Comparison of ENCODE assay signal across 17 mouse cellular contexts in the genomic region with DNA sequence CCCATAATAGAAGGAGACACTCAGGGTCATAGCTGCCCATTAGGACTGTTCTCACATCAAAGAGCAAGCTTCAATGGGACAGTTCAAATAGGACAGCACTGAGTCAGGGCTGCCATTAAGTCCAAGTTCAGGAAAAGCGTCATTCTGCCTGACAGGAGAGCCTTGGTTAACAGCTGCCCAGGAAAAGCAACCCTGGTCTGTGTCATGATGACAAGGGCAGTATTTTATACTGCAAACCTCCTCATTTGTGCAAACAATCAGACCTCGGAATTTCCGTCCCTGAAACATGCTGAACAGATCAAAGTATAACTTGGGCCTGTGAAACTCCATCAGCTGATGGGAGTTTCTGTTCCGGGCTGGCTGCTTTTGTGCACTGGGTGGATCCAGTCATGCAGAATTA.
A peak's percentile ranks its signal among the peaks of the same experiment; 100 is the strongest.
DNase-seq lines count a peak whose midpoint lies in the region; ATAC-seq and TF ChIP-seq lines count a peak whose summit lies in the region.
"Had no signal": no experiment of that assay in that cellular context is flagged by ENCODE, and none has a peak within 500 bp of the region (broad histone marks: within the 10 kb centered on the region; RNA-seq: fewer than 3 reads in every experiment).

No protein-coding gene starts in this region.

- 78% methylated on average over 4 of the region's 4 CpGs for WGBS in midbrain, embryonic 12.5 days
- 82% methylated on average over 4 of the region's 4 CpGs for WGBS in midbrain, embryonic 11.5 days
- 77% methylated on average over 4 of the region's 4 CpGs for WGBS in hindbrain, embryonic 16.5 days

- H3K27me3 ChIP-seq in midbrain, embryonic 12.5 days: no peaks in the 10 kb centered on the region
- H3K27me3 ChIP-seq in midbrain, embryonic 11.5 days (ENCODE audit: control insufficient read depth, insufficient read depth, low read length): no peaks in the 10 kb centered on the region
- no peaks in the 10 kb centered on the region for H3K27me3 ChIP-seq in hindbrain, embryonic 16.5 days (replicated peaks; ENCODE audit: control insufficient read depth, insufficient read depth, low read length)
- H3K27me3 ChIP-seq: limb, embryonic 13.5 days; neural tube, embryonic 15.5 days had no signal

- ATAC-seq in midbrain, embryonic 12.5 days (ENCODE audit: low FRiP score, low read depth): no peak
- ATAC-seq in midbrain, embryonic 11.5 days (ENCODE audit: low FRiP score): no peak
- ATAC-seq in hindbrain, embryonic 16.5 days: no peak
- ATAC-seq: activated CD4-positive, CD25-positive, alpha-beta regulatory T cell, adult 4 months; forebrain, postnatal 0 days; inflammation-experienced regulatory T-cells, adult 6 months had no signal

- H3K4me3 ChIP-seq in midbrain, embryonic 12.5 days: no peak overlapping the region
- H3K4me3 ChIP-seq in midbrain, embryonic 11.5 days (ENCODE audit: low read depth, low read length): no peak overlapping the region
- no peak overlapping the region for H3K4me3 ChIP-seq in hindbrain, embryonic 16.5 days (ENCODE audit: low read length)
- H3K4me3 ChIP-seq: erythroblast, embryonic 14.5 days; limb, embryonic 13.5 days; neural tube, embryonic 15.5 days had no signal

- no peaks in the 10 kb centered on the region for H3K36me3 ChIP-seq in midbrain, embryonic 12.5 days
- H3K36me3 ChIP-seq in midbrain, embryonic 11.5 days (ENCODE audit: control insufficient read depth, insufficient read depth, low read length): no peaks in the 10 kb centered on the region
- H3K36me3 ChIP-seq in hindbrain, embryonic 16.5 days (ENCODE audit: control insufficient read depth, insufficient read depth, low read length): no peaks in the 10 kb centered on the region
- H3K36me3 ChIP-seq: limb, embryonic 13.5 days; neural tube, embryonic 15.5 days had no signal

- no peak overlapping the region for H3K9ac ChIP-seq in midbrain, embryonic 12.5 days (replicated peaks)
- no peak overlapping the region for H3K9ac ChIP-seq in midbrain, embryonic 11.5 days (ENCODE audit: low read length)
- H3K9ac ChIP-seq in hindbrain, embryonic 16.5 days (ENCODE audit: low read depth, low read length): no peak overlapping the region
- H3K9ac ChIP-seq: forebrain, postnatal 0 days; limb, embryonic 13.5 days; neural tube, embryonic 15.5 days had no signal

- TF ChIP-seq POLR2A in brain, embryonic 14.5 days (IDR thresholded peaks at IDR 0.05; ENCODE audit: borderline replicate concordance, extremely low read depth, insufficient read depth, insufficient read length, poor library complexity, severe bottlenecking): no peak

- H3K27ac ChIP-seq in midbrain, embryonic 12.5 days (replicated peaks): 0 out of 2 replicates have a peak overlapping the region, but pooled peaks have one; percentile 49
- no peak overlapping the region for H3K27ac ChIP-seq in midbrain, embryonic 11.5 days (ENCODE audit: low read depth, low read length)
- H3K27ac ChIP-seq in hindbrain, embryonic 16.5 days (ENCODE audit: low read depth, low read length): no peak overlapping the region
- H3K27ac ChIP-seq: limb, embryonic 13.5 days had no signal

- H3K4me2 ChIP-seq in midbrain, embryonic 12.5 days (replicated peaks): no peak overlapping the region
- H3K4me2 ChIP-seq in midbrain, embryonic 11.5 days: no peak overlapping the region
- no peak overlapping the region for H3K4me2 ChIP-seq in hindbrain, embryonic 16.5 days (ENCODE audit: low read length)
- H3K4me2 ChIP-seq: limb, embryonic 13.5 days; neural tube, embryonic 15.5 days had no signal

- H3K4me1 ChIP-seq in midbrain, embryonic 12.5 days: peaks cover 5% of the 10 kb centered on the region; the same call in 1 of the 2 replicates
- no peaks in the 10 kb centered on the region for H3K4me1 ChIP-seq in midbrain, embryonic 11.5 days (ENCODE audit: control insufficient read depth, insufficient read depth, low read length)
- peaks cover 4% of the 10 kb centered on the region; the same call in 1 of the 2 replicates for H3K4me1 ChIP-seq in hindbrain, embryonic 16.5 days (ENCODE audit: control insufficient read depth, insufficient read depth, low read depth, low read length)
- H3K4me1 ChIP-seq: limb, embryonic 13.5 days had no signal

- no peak for TF ChIP-seq CTCF in brain, embryonic 14.5 days (IDR thresholded peaks at IDR 0.05; ENCODE audit: borderline replicate concordance, extremely low read depth, insufficient read depth, insufficient read length)

- DNase-seq in heart, adult 11 months: peak; percentile 60
- no peak for DNase-seq in heart, adult 9 months (ENCODE audit: low spot score in 2 of 2)
- DNase-seq in midbrain, embryonic 11.5 days (ENCODE audit: low spot score, missing footprints): no peak
- peak; percentile 24 for DNase-seq in brain, embryonic 14.5 days (ENCODE audit: low read depth)
- peak; percentile 23 for DNase-seq in mesoderm, embryonic 11.5 days (ENCODE audit: low read depth, low spot score)
- DNase-seq: cerebellum, postnatal 36 days; forebrain, postnatal 0 days; gastrocnemius, postnatal 36 days; heart, postnatal 14 days; lung, adult 2 months had no signal

- no peaks in the 10 kb centered on the region for H3K9me3 ChIP-seq in midbrain, embryonic 12.5 days
- H3K9me3 ChIP-seq in midbrain, embryonic 11.5 days (ENCODE audit: control insufficient read depth, low read length): no peaks in the 10 kb centered on the region
- 0 out of 2 replicates have a peak, but pooled peaks cover 2% of the 10 kb centered on the region for H3K9me3 ChIP-seq in hindbrain, embryonic 16.5 days (ENCODE audit: control insufficient read depth, low read length)
- H3K9me3 ChIP-seq: limb, embryonic 13.5 days; neural tube, embryonic 15.5 days had no signal

Comparison
In these comparisons a context has a peak if more than half of its experiments do, and no peak if none do; other contexts are left out.
1. DNase-seq: peak in heart, adult 11 months (single experiment), brain, embryonic 14.5 days (single experiment) and mesoderm, embryonic 11.5 days (single experiment); none in heart, adult 9 months (0 of 2) and midbrain, embryonic 11.5 days (single experiment).